Mouse (Mus musculus) adrenal gland, postnatal 14 days (tissue): Measurements from ENCODE around the gene Gm45808. TPM values are rescaled to one million over a fixed set of nuclear protein-coding genes. Genes with fewer than 3 reads are reported as not detected.
A peak's percentile ranks its signal among the peaks of the same experiment; 100 is the strongest.
"Not testable (repeated sequence)": the region's sequence is repeated elsewhere in the genome, so short reads cannot be mapped to it uniquely, and the experiment has no call there.

Experiments
- DNase-seq: peaks from one replicate; pipeline ENCODE4 v3.0.0; 2021; ENCODE audit warnings: mixed read lengths
- total RNA-seq: library from RNA; stranded (reverse); gene quantifications from 2 replicates; pipeline ENCODE4 v1.2.3, GENCODE M21; 2021

Gene Gm45808
- total RNA-seq, 1 experiment from 2014 or later = 31.2 TPM

DNA sequence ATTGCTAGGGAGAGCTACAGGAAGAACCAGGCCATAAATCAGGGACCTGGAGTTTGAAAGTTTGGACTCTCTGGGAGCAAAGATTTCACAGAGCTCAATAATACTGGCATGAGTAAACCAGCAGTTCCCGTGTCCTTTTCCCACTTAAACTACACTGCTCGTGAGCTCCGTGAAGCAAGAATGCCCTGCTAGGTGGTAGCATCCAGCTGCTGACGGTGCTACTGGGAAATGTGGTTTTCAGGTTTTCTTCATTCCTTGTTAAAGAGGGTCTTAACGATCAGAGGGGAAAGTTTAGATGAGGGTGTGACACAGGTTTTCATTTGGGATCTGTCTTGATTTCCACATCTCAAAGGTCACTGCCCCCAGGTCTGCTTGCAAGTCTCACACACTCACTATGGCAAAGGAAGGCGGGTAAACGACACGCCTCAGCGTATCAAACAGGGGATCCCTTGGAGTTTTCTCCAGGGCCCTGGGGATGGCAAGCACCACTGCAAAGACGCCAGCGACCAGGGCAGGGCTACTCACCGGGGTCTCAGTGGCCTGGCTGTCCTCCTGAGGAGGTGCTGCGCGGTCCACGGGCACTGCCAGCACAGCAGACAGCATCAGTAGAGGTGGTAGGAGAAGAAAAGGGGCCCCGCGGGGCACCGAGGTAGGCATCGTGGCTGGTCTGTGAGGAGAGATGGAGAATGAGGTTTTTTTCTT lies 22.7 kb upstream of the Gm45808 start:
- DNase-seq = no peak

GRCm38 (mm10) chr7:45508561-45508960 lies 21.9 kb upstream of the Gm45808 start:
- DNase-seq = no peak

- no peak for DNase-seq
Observed at GRCm38 (mm10) chr7:45507583-45507982, 21.0 kb upstream of the Gm45808 start.

GRCm38 (mm10) chr7:45498427-45498826 lies 11.8 kb upstream of the Gm45808 start:
- no peak for DNase-seq

- DNase-seq = no peak
Observed at GRCm38 (mm10) chr7:45494548-45494947, 7.9 kb upstream of the Gm45808 start.

DNA sequence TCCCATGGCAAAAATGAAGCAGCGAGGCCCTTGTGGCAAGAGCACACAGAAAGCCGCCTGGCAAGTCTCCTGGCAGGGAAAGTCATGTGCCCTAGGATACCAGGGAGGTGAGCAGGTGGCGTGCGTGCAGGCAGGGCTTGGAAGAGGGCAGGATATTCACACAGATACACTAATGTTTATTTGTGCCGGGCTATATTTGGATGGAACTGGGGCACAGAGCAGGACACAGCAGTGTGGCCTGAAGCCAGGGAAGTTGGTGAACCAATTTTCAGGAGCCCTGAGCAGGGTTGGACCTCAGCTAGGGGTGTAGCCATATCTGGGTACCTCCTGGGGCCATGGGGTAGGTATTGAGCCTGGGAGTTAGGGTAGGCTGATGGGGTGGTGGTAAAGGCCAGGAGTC lies 6.3 kb upstream of the Gm45808 start:
- peak; percentile 38 for DNase-seq

- no peak for DNase-seq
Observed at GRCm38 (mm10) chr7:45492225-45492844, 5.7 kb upstream of the Gm45808 start.

DNA sequence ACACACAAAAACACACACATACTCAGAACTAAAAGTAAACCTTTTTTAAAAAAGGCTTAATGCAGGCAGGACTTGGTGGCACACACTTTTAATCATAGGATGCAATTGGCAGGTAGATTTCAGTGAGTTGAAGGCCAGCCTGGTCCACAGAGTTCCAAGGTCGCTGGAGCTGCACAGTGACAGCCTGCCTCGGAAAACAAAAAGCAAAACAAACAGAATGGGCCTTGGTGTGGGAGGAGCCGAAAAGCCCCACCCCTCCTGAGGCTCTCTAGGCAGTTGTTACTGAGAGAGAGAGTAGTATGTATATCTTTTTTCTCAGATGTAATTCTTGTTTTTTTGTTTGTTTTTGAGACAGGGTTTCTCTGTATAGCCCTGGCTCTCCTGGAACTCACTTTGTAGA lies 4.7 kb upstream of the Gm45808 start:
- DNase-seq = peak; percentile 69

DNA sequence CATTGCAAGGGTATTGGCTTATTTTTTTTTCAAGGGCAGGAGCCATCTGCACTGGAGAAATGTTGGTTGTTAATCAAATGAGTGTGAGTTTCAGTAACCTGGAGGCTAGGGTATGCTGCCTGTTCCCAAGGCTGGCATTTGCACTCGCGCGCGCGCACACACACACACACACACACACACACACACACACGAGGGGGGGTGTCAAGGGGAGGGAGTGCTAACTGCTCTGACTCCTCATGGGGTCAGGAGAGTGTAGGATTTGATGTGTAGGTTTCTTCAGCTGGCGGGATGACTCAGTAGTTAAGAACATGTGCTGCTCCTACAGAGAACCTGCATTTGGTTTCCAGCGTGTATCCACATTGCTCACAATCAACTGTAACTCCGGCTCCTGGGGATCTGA lies 4.2 kb upstream of the Gm45808 start:
- peak; percentile 65 for DNase-seq

- DNase-seq = no peak
Observed at GRCm38 (mm10) chr7:45489578-45489977, 3.0 kb upstream of the Gm45808 start.

DNA sequence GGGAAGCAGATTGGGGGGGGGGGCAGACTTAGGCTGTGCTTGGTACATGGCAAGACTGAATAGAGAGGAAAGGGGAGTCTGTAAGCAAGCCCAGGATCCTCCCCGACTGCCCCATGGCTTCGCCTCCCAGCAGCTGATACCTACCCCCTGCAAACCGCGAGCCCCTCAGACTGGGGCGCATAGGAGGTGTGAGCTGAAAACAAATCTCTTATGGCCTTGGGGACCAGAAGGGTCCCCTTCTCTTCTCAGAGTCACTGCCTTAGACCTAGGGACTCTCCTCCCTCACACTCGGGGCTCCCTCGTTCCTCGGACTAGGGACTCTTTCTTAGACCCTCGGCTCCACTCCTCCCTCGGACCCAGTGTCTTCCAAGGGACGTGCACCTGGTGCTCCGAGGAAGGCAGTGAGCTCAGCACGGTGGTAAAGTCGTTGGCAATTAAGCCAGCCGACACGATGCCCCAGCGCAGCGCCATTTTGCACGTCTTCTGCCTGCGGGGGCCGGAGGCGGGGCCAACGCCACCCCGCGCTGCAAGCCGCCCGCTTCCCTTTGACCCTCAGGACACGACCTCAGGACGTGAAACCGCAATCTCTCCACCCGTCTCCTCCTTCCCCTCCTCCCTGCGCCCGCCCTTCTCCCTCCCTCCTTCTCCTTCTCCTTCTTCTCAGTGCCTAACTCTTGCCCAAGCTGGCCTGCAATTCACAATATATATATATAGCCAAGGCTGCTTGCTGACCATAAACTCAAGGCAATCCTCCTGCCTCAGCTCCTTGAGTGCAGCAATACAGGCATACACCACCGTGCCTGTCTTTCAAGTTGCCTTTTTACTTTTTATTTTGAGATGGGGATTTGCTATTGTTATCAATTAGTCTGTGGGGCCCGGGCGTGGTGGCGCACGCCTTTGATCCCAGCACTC lies 1.9 kb upstream of the Gm45808 start, which contains the start of gene Dhdh:
Dhdh (minus strand) TSS at position 513 of the 912 bp plus-strand sequence.
- DNase-seq = peak; percentile 91

DNA sequence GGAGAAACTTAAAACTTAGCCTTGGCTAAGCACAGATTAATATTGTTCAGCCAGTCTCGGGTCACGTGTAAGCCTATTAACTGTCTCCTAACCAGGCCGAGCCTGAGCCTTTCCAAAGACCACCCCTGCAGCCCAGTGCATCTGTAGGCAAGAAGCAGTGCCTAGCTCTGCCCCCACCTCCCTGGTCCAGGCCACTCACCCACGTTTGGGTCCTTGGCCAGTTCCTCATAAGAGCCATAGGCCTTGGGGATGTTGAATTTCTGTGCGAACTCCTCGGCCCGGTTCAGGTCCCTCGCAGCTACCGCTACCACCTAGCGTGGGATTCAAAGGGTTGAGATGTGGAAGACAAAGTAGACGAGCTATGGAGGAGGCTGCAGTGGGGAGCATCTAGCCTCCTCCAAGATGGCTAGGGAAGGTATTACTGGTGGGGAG lies 1.3 kb upstream of the Gm45808 start:
- DNase-seq = peak; percentile 37

DNA sequence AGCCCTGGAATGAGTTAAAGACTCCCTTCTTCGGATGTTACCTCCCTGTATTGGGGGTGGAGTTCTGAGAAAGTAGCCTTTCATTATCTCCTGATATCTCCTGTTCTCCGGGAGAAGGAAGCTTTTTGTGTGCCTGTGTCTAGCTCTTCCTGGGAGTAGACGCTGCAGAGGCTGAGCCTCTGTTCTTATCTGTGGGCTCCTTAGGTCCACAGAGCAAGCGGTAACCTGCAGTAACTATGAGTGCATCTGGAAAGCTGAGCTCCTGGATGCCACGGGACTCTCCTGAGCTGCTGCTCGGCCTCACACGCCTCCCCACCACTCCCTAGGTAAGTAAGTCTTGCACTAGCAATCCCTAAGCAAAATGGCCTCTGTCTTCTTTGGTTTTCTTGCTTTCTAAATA lies 453 bp downstream of the Gm45808 start:
- DNase-seq = no peak

- DNase-seq = not testable (repeated sequence)
Observed at GRCm38 (mm10) chr7:45484985-45485384, 1.6 kb downstream of the Gm45808 start.

DNA sequence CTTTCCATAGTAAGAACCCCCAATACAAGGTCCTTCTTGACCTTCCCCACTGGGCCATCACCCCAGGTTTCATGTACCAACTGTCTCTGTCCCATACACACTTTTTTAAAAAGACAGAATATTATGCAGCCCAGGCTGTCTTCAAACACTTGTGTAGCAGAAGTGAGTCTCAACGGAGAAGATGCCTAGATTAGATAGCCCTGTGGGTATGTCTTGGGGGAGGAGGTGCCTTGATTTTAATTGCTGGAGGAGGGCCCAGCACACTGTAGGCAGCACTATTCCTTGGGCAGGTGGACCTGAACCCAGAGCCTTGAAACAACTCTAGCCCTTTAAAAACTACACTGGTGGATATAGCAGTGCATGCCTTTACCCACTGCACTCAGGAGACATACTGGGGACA lies 4.4 kb downstream of the Gm45808 start:
- DNase-seq = no peak

DNA sequence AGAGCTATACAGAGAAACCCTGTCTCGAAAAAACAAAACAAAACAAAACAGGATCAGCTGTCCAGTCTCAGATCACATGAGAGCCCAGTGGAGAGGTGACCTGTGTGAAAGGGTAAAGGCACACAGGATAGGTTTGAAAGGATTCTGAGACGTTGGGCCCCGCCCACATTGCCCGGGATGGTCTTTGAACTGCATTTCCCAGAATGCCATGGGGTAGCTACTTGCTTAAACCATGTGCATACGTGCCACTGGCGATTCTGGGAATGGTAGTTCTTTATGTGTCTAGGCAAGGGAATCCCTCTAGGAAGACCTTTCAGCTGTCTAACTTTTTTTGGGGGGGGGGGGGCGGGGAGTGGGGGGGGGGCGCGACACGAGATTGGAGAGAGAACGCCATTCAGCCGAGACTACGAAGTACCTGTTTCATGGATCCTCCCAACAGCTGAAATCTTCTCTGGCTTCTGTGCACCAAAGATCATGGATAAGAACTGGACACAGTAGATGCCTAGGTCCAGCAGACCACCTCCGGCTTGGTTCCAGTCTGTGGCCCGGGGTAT lies 5.2 kb downstream of the Gm45808 start, which contains the start of gene Tulp2:
Tulp2 (plus strand) TSS at position 504 of the 554 bp plus-strand sequence.
- DNase-seq = peak; percentile 71

GRCm38 (mm10) chr7:45480310-45480709 lies 6.3 kb downstream of the Gm45808 start:
- not testable (repeated sequence) for DNase-seq

- no peak for DNase-seq
Observed at GRCm38 (mm10) chr7:45478774-45479173, 7.8 kb downstream of the Gm45808 start.

GRCm38 (mm10) chr7:45477003-45477402 lies 9.6 kb downstream of the Gm45808 start:
- peak; percentile 75 for DNase-seq

GRCm38 (mm10) chr7:45476453-45476852 lies 10.2 kb downstream of the Gm45808 start:
- DNase-seq = no peak

- DNase-seq = peak; percentile 53
Observed at GRCm38 (mm10) chr7:45475291-45475969, 11.2 kb downstream of the Gm45808 start.

GRCm38 (mm10) chr7:45470869-45471268 lies 15.7 kb downstream of the Gm45808 start:
- peak; percentile 77 for DNase-seq
